ENCODE assay signal across 30 mouse cellular contexts in the genomic region with DNA sequence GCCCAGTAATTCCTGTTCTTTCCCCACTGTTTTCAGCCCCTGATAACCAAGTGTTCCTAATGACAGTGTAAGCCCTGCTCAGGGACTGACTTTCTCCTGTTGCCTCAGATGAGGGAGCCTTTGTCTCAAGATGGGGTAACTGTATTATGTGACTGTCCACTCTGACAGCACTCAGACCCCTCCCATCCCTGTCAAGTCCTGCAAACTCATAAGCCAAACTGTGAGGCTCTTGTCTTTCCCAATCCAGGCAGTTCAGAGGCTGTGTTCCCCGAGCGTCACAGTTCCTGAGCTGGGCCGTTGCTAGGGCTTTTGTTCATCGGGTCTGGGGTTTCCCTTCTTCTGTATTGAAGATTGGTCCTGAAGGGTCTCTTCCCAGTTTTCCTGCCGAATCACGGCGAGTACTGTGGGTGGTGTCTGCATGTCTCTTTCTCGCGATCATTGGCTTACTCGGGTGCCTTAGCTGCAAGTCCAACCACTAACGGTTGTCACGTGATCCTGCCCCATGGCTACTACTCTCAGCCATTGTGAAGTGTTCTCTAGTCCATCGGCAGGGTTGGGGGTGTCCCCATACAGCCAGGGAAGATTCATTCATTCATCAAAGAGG. TPM values are rescaled to one million over a fixed set of nuclear protein-coding genes. Genes with fewer than 3 reads are reported as not detected.
DNase-seq lines count a peak whose midpoint lies in the region; ATAC-seq and TF ChIP-seq lines count a peak whose summit lies in the region.
"Had no signal": no experiment of that assay in that cellular context is flagged by ENCODE, and none has a peak within 500 bp of the region (broad histone marks: within the 10 kb centered on the region; RNA-seq: fewer than 3 reads in every experiment).

No protein-coding gene starts in this region.

- ATAC-seq in lung, embryonic 16.5 days (ENCODE audit: low read depth): peak; percentile 34; the same call in 1 of the 2 replicates
- no peak for ATAC-seq in kidney, embryonic 15.5 days (replicated peaks; ENCODE audit: low FRiP score)
- ATAC-seq: forebrain, embryonic 15.5 days; midbrain, embryonic 13.5 days had no signal

- peak overlapping the region; percentile 4 for H3K4me3 ChIP-seq in cerebellum, adult 2 months (replicated peaks; ENCODE audit: insufficient read depth, low read depth, low read length)
- H3K4me3 ChIP-seq in lung, embryonic 16.5 days (ENCODE audit: low read length): no peak overlapping the region
- peak overlapping the region; percentile 43 for H3K4me3 ChIP-seq in E14TG2a.4 (replicated peaks; ENCODE audit: low read length)
- no peak overlapping the region for H3K4me3 ChIP-seq in kidney, embryonic 15.5 days (replicated peaks)
- no peak overlapping the region for H3K4me3 ChIP-seq in heart, adult 2 months
- H3K4me3 ChIP-seq: embryonic facial prominence, embryonic 13.5 days; forebrain, embryonic 10.5 days; forebrain, embryonic 15.5 days; gastrocnemius, adult 2 months; hindbrain, embryonic 13.5 days; midbrain, embryonic 13.5 days; neural tube, embryonic 15.5 days had no signal

- no peaks in the 10 kb centered on the region for H3K79me2 ChIP-seq in heart, adult 2 months (replicated peaks; ENCODE audit: control insufficient read depth, insufficient read depth, low read length)

- H3K27me3 ChIP-seq in cerebellum, adult 2 months (ENCODE audit: control insufficient read depth, insufficient read depth, low read length): no peaks in the 10 kb centered on the region
- no peaks in the 10 kb centered on the region for H3K27me3 ChIP-seq in lung, embryonic 16.5 days (ENCODE audit: control insufficient read depth, insufficient read depth, low read depth, low read length)
- 0 out of 2 replicates have a peak, but pooled peaks cover 11% of the 10 kb centered on the region for H3K27me3 ChIP-seq in E14TG2a.4 (ENCODE audit: insufficient read depth, low read length)
- H3K27me3 ChIP-seq in kidney, embryonic 15.5 days: no peaks in the 10 kb centered on the region
- H3K27me3 ChIP-seq in heart, adult 2 months (ENCODE audit: control insufficient read depth, insufficient read depth, low read length): no peaks in the 10 kb centered on the region
- H3K27me3 ChIP-seq: CH12.LX; embryonic facial prominence, embryonic 13.5 days; forebrain, embryonic 15.5 days; hindbrain, embryonic 13.5 days; midbrain, embryonic 13.5 days; neural tube, embryonic 15.5 days had no signal

- no peak for DNase-seq in cerebellum, adult 2 months
- no peak for DNase-seq in cerebellum, postnatal 4 days (ENCODE audit: low spot score in 2 of 2)
- no peak for DNase-seq in lung, postnatal 4 days
- peak; percentile 43 for DNase-seq in ZHBTc4 (ENCODE audit: low read depth, low spot score)
- no peak for DNase-seq in heart, adult 2 months
- DNase-seq: adrenal gland, postnatal 10 days; cerebellum, adult 9-10 months; cerebellum, postnatal 36 days; gastrocnemius, adult 2 months; gastrocnemius, postnatal 36 days; heart, postnatal 14 days; kidney, adult 11 months; kidney, postnatal 36 days; layer of hippocampus, postnatal 36 days; liver; lung, embryonic 14.5 days; spleen, adult 18-20 months; thymus, adult 2 months had no signal

- no peaks in the 10 kb centered on the region for H3K9me3 ChIP-seq in lung, embryonic 16.5 days (ENCODE audit: control insufficient read depth, low read length)
- H3K9me3 ChIP-seq in E14TG2a.4 (ENCODE audit: low read length): no peaks in the 10 kb centered on the region
- no peaks in the 10 kb centered on the region for H3K9me3 ChIP-seq in kidney, embryonic 15.5 days (replicated peaks)
- H3K9me3 ChIP-seq: embryonic facial prominence, embryonic 13.5 days; forebrain, embryonic 10.5 days; forebrain, embryonic 15.5 days; G1E; hindbrain, embryonic 13.5 days; midbrain, embryonic 13.5 days; neural tube, embryonic 15.5 days had no signal

- no peaks in the 10 kb centered on the region for H3K4me1 ChIP-seq in cerebellum, adult 2 months (ENCODE audit: control insufficient read depth, insufficient read depth, low read length)
- no peaks in the 10 kb centered on the region for H3K4me1 ChIP-seq in lung, embryonic 16.5 days (replicated peaks; ENCODE audit: control insufficient read depth, insufficient read depth, low read length)
- peaks cover 40% of the 10 kb centered on the region for H3K4me1 ChIP-seq in E14TG2a.4 (replicated peaks; ENCODE audit: low read depth, low read length)
- peaks cover 4% of the 10 kb centered on the region; the same call in 1 of the 2 replicates for H3K4me1 ChIP-seq in kidney, embryonic 15.5 days
- no peaks in the 10 kb centered on the region for H3K4me1 ChIP-seq in heart, adult 2 months (ENCODE audit: control insufficient read depth, insufficient read depth, low read length)
- H3K4me1 ChIP-seq: embryonic facial prominence, embryonic 13.5 days; forebrain, embryonic 10.5 days; neural tube, embryonic 15.5 days had no signal

- TF ChIP-seq EP300 in heart, adult 2 months (IDR thresholded peaks at IDR 0.05; ENCODE audit: insufficient read depth, low read depth, low read length): no peak

- no peak overlapping the region for H3K4me2 ChIP-seq in lung, embryonic 16.5 days (ENCODE audit: low read depth, low read length)
- H3K4me2 ChIP-seq in kidney, embryonic 15.5 days: no peak overlapping the region
- H3K4me2 ChIP-seq: embryonic facial prominence, embryonic 13.5 days; forebrain, embryonic 15.5 days; hindbrain, embryonic 13.5 days; lung, embryonic 14.5 days; midbrain, embryonic 13.5 days; neural tube, embryonic 15.5 days had no signal

- no peak for TF ChIP-seq POLR2A in cerebellum, adult 2 months (IDR thresholded peaks at IDR 0.05; ENCODE audit: borderline replicate concordance, insufficient read depth, low read length)
- no peak for TF ChIP-seq POLR2A in heart, adult 2 months (IDR thresholded peaks at IDR 0.05; ENCODE audit: insufficient read depth, low read depth, low read length)

- H3K9ac ChIP-seq in lung, embryonic 16.5 days (ENCODE audit: low read length): no peak overlapping the region
- H3K9ac ChIP-seq in kidney, embryonic 15.5 days: no peak overlapping the region
- no peak overlapping the region for H3K9ac ChIP-seq in heart, adult 2 months (ENCODE audit: low read depth, low read length)
- H3K9ac ChIP-seq: embryonic facial prominence, embryonic 13.5 days; forebrain, embryonic 15.5 days; hindbrain, embryonic 13.5 days; liver, embryonic 14.5 days; lung, embryonic 14.5 days; midbrain, embryonic 13.5 days; neural tube, embryonic 15.5 days had no signal

- WGBS in cerebellum, adult 2 months: 48% methylated on average over 13 of the region's 13 CpGs
- 73% methylated on average over 13 of the region's 13 CpGs for WGBS in lung, embryonic 16.5 days
- 85% methylated on average over 13 of the region's 13 CpGs for WGBS in kidney, embryonic 15.5 days
- 81% methylated on average over 13 of the region's 13 CpGs for WGBS in heart, adult 2 months

- no peak for TF ChIP-seq CTCF in cerebellum, adult 2 months (IDR thresholded peaks at IDR 0.05; ENCODE audit: borderline replicate concordance, insufficient read depth, low read depth, low read length)
- no peak for TF ChIP-seq CTCF in E14TG2a.4 (conservative IDR thresholded peaks at IDR 0.05; ENCODE audit: low read length)
- TF ChIP-seq CTCF in heart, adult 2 months (IDR thresholded peaks at IDR 0.05): no peak

- no peaks in the 10 kb centered on the region for H3K36me3 ChIP-seq in lung, embryonic 16.5 days (ENCODE audit: control insufficient read depth, insufficient read depth, low read length)
- no peaks in the 10 kb centered on the region for H3K36me3 ChIP-seq in E14TG2a.4 (ENCODE audit: insufficient read depth, low read length)
- no peaks in the 10 kb centered on the region for H3K36me3 ChIP-seq in kidney, embryonic 15.5 days
- no peaks in the 10 kb centered on the region for H3K36me3 ChIP-seq in heart, adult 2 months (ENCODE audit: control insufficient read depth, insufficient read depth, low read length)
- H3K36me3 ChIP-seq: embryonic facial prominence, embryonic 13.5 days; forebrain, embryonic 10.5 days; forebrain, embryonic 15.5 days; G1E; hindbrain, embryonic 13.5 days; midbrain, embryonic 13.5 days; neural tube, embryonic 15.5 days had no signal

- no peak overlapping the region for H3K27ac ChIP-seq in cerebellum, adult 2 months (ENCODE audit: insufficient read depth, low read length)
- no peak overlapping the region for H3K27ac ChIP-seq in lung, embryonic 16.5 days (ENCODE audit: low read length)
- H3K27ac ChIP-seq in kidney, embryonic 15.5 days: no peak overlapping the region
- no peak overlapping the region for H3K27ac ChIP-seq in heart, adult 2 months
- H3K27ac ChIP-seq: embryonic facial prominence, embryonic 13.5 days; forebrain, embryonic 10.5 days; forebrain, embryonic 15.5 days; gastrocnemius, adult 2 months; hindbrain, embryonic 13.5 days; liver, embryonic 14.5 days; midbrain, embryonic 13.5 days; neural tube, embryonic 15.5 days had no signal

- intact Hi-C loops in heart, adult 2 months (cut with DNase I): no loop called here

RNA-seq across cellular contexts. Expression of gene Mapk3, which starts 19.2 kb away (rescaled TPM):
- polyA plus RNA-seq in cerebellum, adult 2 months (2012; rRNA removed): 212 and 229 TPM in 2 replicates
- polyA plus RNA-seq in lung, embryonic 16.5 days (2015; fragmentation: Nextera tagmentation; extraction: Ambion mirVana): 138 and 139 TPM in 2 replicates
- 63.8 and 73.2 TPM in 2 replicates for polyA plus RNA-seq in kidney, embryonic 15.5 days (2015; fragmentation: Nextera tagmentation; extraction: Ambion mirVana)
- 10 to 100 TPM; 45.9 to 53.1 TPM for total RNA-seq in heart, adult 2 months (2021)
- polyA plus RNA-seq in heart, adult 2 months (2012; rRNA removed): 111 and 120 TPM in 2 replicates

RNA-seq across cellular contexts. Expression of gene Gdpd3, which starts 25.9 kb away (rescaled TPM):
- polyA plus RNA-seq in cerebellum, adult 2 months (2012; rRNA removed): 6.0 and 8.0 TPM in 2 replicates
- polyA plus RNA-seq in lung, embryonic 16.5 days (2015; fragmentation: Nextera tagmentation; extraction: Ambion mirVana): 2.9 and 4.2 TPM in 2 replicates
- 1.8 and 1.9 TPM in 2 replicates for polyA plus RNA-seq in kidney, embryonic 15.5 days (2015; fragmentation: Nextera tagmentation; extraction: Ambion mirVana)
- total RNA-seq in heart, adult 2 months (2021): 1 to 10 TPM; 1.3 TPM
- polyA plus RNA-seq in heart, adult 2 months (2012; rRNA removed): 4.3 and 75.7 TPM in 2 replicates

RNA-seq across cellular contexts. Expression of gene Coro1a, which starts 32.6 kb away (rescaled TPM):
- polyA plus RNA-seq in cerebellum, adult 2 months (2012; rRNA removed): 110 and 126 TPM in 2 replicates
- 42.4 and 59.5 TPM in 2 replicates for polyA plus RNA-seq in lung, embryonic 16.5 days (2015; fragmentation: Nextera tagmentation; extraction: Ambion mirVana)
- 17.9 and 24.3 TPM in 2 replicates for polyA plus RNA-seq in kidney, embryonic 15.5 days (2015; fragmentation: Nextera tagmentation; extraction: Ambion mirVana)
- total RNA-seq in heart, adult 2 months (2021): 10 to 100 TPM in 1 of 2 experiments, 1 to 10 TPM in 1; 9.8 to 12.1 TPM
- 22.2 and 33.7 TPM in 2 replicates for polyA plus RNA-seq in heart, adult 2 months (2012; rRNA removed)

RNA-seq across cellular contexts. Expression of gene Ypel3, which starts 36.5 kb away (rescaled TPM):
- polyA plus RNA-seq in cerebellum, adult 2 months (2012; rRNA removed): 628 and 636 TPM in 2 replicates
- 111 and 123 TPM in 2 replicates for polyA plus RNA-seq in lung, embryonic 16.5 days (2015; fragmentation: Nextera tagmentation; extraction: Ambion mirVana)
- 81.5 and 82.2 TPM in 2 replicates for polyA plus RNA-seq in kidney, embryonic 15.5 days (2015; fragmentation: Nextera tagmentation; extraction: Ambion mirVana)
- 10 to 100 TPM; 60.2 to 89.9 TPM for total RNA-seq in heart, adult 2 months (2021)
- polyA plus RNA-seq in heart, adult 2 months (2012; rRNA removed): 115 and 144 TPM in 2 replicates

RNA-seq across cellular contexts. Expression of gene Tbx6, which starts 41.0 kb away (rescaled TPM):
- polyA plus RNA-seq in cerebellum, adult 2 months (2012; rRNA removed): 2.2 TPM in 2 replicates
- 0.25 and 0.68 TPM in 2 replicates for polyA plus RNA-seq in lung, embryonic 16.5 days (2015; fragmentation: Nextera tagmentation; extraction: Ambion mirVana)
- polyA plus RNA-seq in kidney, embryonic 15.5 days (2015; fragmentation: Nextera tagmentation; extraction: Ambion mirVana): 0.37 and 0.51 TPM in 2 replicates
- under 1 TPM; 0.44 to 0.66 TPM for total RNA-seq in heart, adult 2 months (2021)
- 2.3 and 2.9 TPM in 2 replicates for polyA plus RNA-seq in heart, adult 2 months (2012; rRNA removed)
- polyA plus RNA-seq: lung, embryonic 14.5 days had no signal

Comparison
In these comparisons a context has a peak if more than half of its experiments do, and no peak if none do; other contexts are left out.
1. H3K4me3 ChIP-seq: peak in cerebellum, adult 2 months (single experiment) and E14TG2a.4 (single experiment); none in lung, embryonic 16.5 days (single experiment), kidney, embryonic 15.5 days (single experiment) and heart, adult 2 months (single experiment).